Mouse (Mus musculus) midbrain, embryonic 16.5 days (tissue): Measurements from ENCODE around the gene Mcm8. TPM values are rescaled to one million over a fixed set of nuclear protein-coding genes. Genes with fewer than 3 reads are reported as not detected.

Experiments used
- ATAC-seq: fragments of 200-750 bp; cut with Nextera tagmentation; 2 replicates; pipeline ENCODE4 v1.8.0; 2017; ENCODE audit warnings: moderate TSS enrichment
- H3K27ac ChIP-seq: fragments of 300-500 bp; sonication (generic); 2 replicates; pipeline ENCODE4 v1.5.1; 2014; ENCODE audit warnings: mild to moderate bottlenecking, low read length, mixed read lengths
- H3K27me3 ChIP-seq: fragments of 300-500 bp; sonication (generic); 2 replicates; pipeline ENCODE4 v1.6.1; 2014; ENCODE audit warnings: low read depth, low read length, mixed read lengths; ENCODE audit not compliant: control insufficient read depth, insufficient read depth
- H3K36me3 ChIP-seq: fragments of 300-500 bp; sonication (generic); 2 replicates; pipeline ENCODE4 v1.6.1; 2014; ENCODE audit warnings: mild to moderate bottlenecking, low read length, moderate library complexity, mixed read lengths; ENCODE audit not compliant: control insufficient read depth, insufficient read depth
- H3K4me1 ChIP-seq: fragments of 300-500 bp; sonication (generic); 2 replicates; pipeline ENCODE4 v1.6.1; 2014; ENCODE audit warnings: mild to moderate bottlenecking, low read length, mixed read lengths; ENCODE audit not compliant: control insufficient read depth, insufficient read depth
- H3K4me2 ChIP-seq: fragments of 300-500 bp; sonication (generic); 2 replicates; pipeline ENCODE4 v1.6.1; 2014; ENCODE audit warnings: mild to moderate bottlenecking, low read length, mixed read lengths
- H3K4me3 ChIP-seq: fragments of 300-500 bp; sonication (generic); 2 replicates; pipeline ENCODE4 v1.5.1; 2014; ENCODE audit warnings: low read depth, mild to moderate bottlenecking, low read length, moderate library complexity, mixed read lengths
- H3K9ac ChIP-seq: fragments of 300-500 bp; sonication (generic); 2 replicates; pipeline ENCODE4 v1.6.1; 2014; ENCODE audit warnings: low read depth, low read length, mixed read lengths
- H3K9me3 ChIP-seq: fragments of 300-500 bp; sonication (generic); replicated peaks from 2 replicates; pipeline ENCODE4 v1.6.1; 2014; ENCODE audit warnings: mild to moderate bottlenecking, low read length, mixed read lengths; ENCODE audit not compliant: control insufficient read depth, poor library complexity, severe bottlenecking
- WGBS: fragments of 180-500 bp; shearing (Covaris S2); extraction: QIAGEN DNeasy Blood & Tissue Kit; methylation state at CpG from one replicate; pipeline ENCODE4 v1.1.7; 2014; 5-methylcytosine and 5-hydroxymethylcytosine counted together
- polyA plus RNA-seq: library from polyadenylated mRNA; unstranded; fragments of >200 nt; fragmentation: Nextera tagmentation; extraction: Ambion mirVana; gene quantifications from 2 replicates; pipeline ENCODE4 v1.2.1, GENCODE M21; 2015

Gene Mcm8
- polyA plus RNA-seq, 1 experiment from 2014 or later: 5.9 TPM

- no peak for ATAC-seq
- Histone ChIP-seq H3K9ac (peak within 1 kb of the TSS; percentile 68), H3K27me3 (peaks cover 28% of the 10 kb centered on the region), H3K36me3 (no peaks in the 10 kb centered on the region), H3K9me3 (no peaks in the 10 kb centered on the region), H3K4me2 (peak within 1 kb of the TSS; percentile 58), H3K4me3 (peak within 1 kb of the TSS; percentile 46), H3K27ac (no peak within 1 kb of the TSS), H3K4me1 (peaks cover 6% of the 10 kb centered on the region; the same call in 1 of the 2 replicates)
- 4% methylated on average over 12 of the region's 12 CpGs for WGBS
These were observed 65.1 kb downstream of the Mcm8 start, which contains the start of gene Lrrn4 for GRCm38 (mm10) chr2:132880844-132881645. Gene Lrrn4 (minus strand): TSS chr2:132880891.

GRCm38 (mm10) chr2:132884303-132884967 lies 68.5 kb downstream of the Mcm8 start:
- 84% methylated on average over 8 of the region's 8 CpGs for WGBS
- Histone ChIP-seq H3K4me1 (peaks cover 6% of the 10 kb centered on the region; the same call in 1 of the 2 replicates), H3K27ac (no peak overlapping the region), H3K36me3 (no peaks in the 10 kb centered on the region), H3K4me3 (no peak overlapping the region), H3K4me2 (no peak overlapping the region), H3K27me3 (peaks cover 15% of the 10 kb centered on the region), H3K9me3 (no peaks in the 10 kb centered on the region), H3K9ac (no peak overlapping the region)
- no peak for ATAC-seq

- 0 out of 2 replicates have a peak, but pooled peaks cover 2% of the 10 kb centered on the region for H3K4me1 ChIP-seq
- 93% methylated on average over 7 of the region's 7 CpGs for WGBS
- ATAC-seq: no peak
- no peaks in the 10 kb centered on the region for H3K9me3 ChIP-seq
- H3K4me2 ChIP-seq: no peak overlapping the region
- no peak overlapping the region for H3K4me3 ChIP-seq
- H3K9ac ChIP-seq: no peak overlapping the region
- H3K36me3 ChIP-seq: no peaks in the 10 kb centered on the region
- H3K27me3 ChIP-seq: peaks cover 14% of the 10 kb centered on the region
- no peak overlapping the region for H3K27ac ChIP-seq
These were observed 69.4 kb downstream of the Mcm8 start for GRCm38 (mm10) chr2:132885312-132885711.

Other genes with a start within 250 kb of the Mcm8 start
- gene Gpcpd1, start 228.4 kb upstream of the Mcm8 start, polyA plus RNA-seq: 77.5 and 86.7 TPM in 2 replicates
- gene Shld1, start 129.2 kb upstream of the Mcm8 start, polyA plus RNA-seq: 20.6 and 21.7 TPM in 2 replicates
- 106 and 110 TPM in 2 replicates for gene Chgb, start 34.9 kb upstream of the Mcm8 start, polyA plus RNA-seq
- gene Trmt6, start 86 bp upstream of the Mcm8 start, polyA plus RNA-seq: 17.7 and 22.2 TPM in 2 replicates
- 6.5 TPM in 2 replicates for gene Crls1, start 30.5 kb downstream of the Mcm8 start, polyA plus RNA-seq
- 0.46 and 0.49 TPM in 2 replicates for gene Lrrn4, start 64.8 kb downstream of the Mcm8 start, polyA plus RNA-seq
- gene Fermt1, start 129.8 kb downstream of the Mcm8 start, polyA plus RNA-seq: not detected in 2 replicates